8 mouse cellular contexts compared by ENCODE assay signal in the genomic region with DNA sequence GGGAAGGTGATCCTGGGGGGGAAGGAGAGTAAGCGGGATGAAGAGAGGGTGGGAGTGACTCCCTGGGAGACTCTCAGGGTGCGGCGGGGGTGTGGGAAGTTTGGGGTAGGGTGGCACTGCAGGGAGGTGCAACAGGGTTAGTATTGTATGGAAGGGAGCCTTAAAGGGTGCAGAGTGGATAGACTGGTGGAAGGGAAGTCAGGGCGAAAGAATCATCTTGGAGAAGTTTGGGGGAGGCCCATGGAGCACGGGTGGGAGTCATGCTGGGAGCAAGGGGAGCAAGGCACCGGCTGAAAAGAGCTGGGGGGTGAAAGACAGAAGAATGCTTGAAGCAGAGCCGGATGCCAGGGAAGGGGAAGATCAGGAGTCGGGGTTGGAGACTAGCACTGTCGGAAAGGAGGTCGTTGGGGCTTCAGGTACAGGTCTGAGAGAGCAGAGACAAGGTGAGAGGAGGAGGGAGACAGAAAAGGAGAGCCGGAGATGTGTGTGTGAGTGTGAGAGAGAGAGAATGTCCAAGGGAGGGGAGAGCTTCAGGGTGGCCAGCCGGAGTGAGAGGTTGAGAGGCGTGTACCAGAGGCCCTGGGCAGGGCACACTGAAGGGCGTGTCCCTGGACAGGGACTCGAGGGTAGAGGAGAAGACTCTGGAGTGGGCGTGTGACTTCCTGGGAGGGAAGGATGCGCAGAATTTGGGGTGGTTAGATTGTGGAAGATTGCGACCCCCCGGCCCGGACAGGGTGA. TPM values are rescaled to one million over a fixed set of nuclear protein-coding genes. Genes with fewer than 3 reads are reported as not detected.
DNase-seq lines count a peak whose midpoint lies in the region; ATAC-seq and TF ChIP-seq lines count a peak whose summit lies in the region.

A gene (minus strand): TSS at position 528 of the 738 bp plus-strand sequence.

- 3% methylated on average over 20 of the region's 20 CpGs for WGBS in hindbrain, postnatal 0 days
- 4% methylated on average over 20 of the region's 20 CpGs for WGBS in liver, embryonic 11.5 days
- 6% methylated on average over 20 of the region's 20 CpGs for whole genome bisulfite sequencing in midbrain, postnatal 0 days
- WGBS in thymus, adult 2 months: 8% methylated on average over 20 of the region's 20 CpGs

- intact Hi-C loops in left cerebral cortex, postnatal 25 days (cut with DNase I): no loop called here
- intact Hi-C loops in left cerebral cortex, postnatal 4 days (cut with DNase I): no loop called here
- intact Hi-C loops in gastrocnemius, adult 2 months (cut with DNase I): no loop called here

- H3K9ac ChIP-seq in hindbrain, postnatal 0 days (replicated peaks; ENCODE audit: low read length): peak within 1 kb of the TSS; percentile 83
- H3K9ac ChIP-seq in liver, embryonic 11.5 days (ENCODE audit: low read depth, low read length): peak within 1 kb of the TSS; percentile 6; the same call in 1 of the 2 replicates
- peak within 1 kb of the TSS; percentile 81 for H3K9ac ChIP-seq in midbrain, postnatal 0 days (replicated peaks; ENCODE audit: low read length, poor library complexity, severe bottlenecking)

- H3K4me3 ChIP-seq in gastrocnemius, adult 2 months: peak within 1 kb of the TSS; percentile 75
- H3K4me3 ChIP-seq in hindbrain, postnatal 0 days (ENCODE audit: low read length): peak within 1 kb of the TSS; percentile 67
- H3K4me3 ChIP-seq in liver, embryonic 11.5 days (ENCODE audit: low read depth, low read length): peak within 1 kb of the TSS; percentile 55
- H3K4me3 ChIP-seq in midbrain, postnatal 0 days (ENCODE audit: low read depth, low read length): peak within 1 kb of the TSS; percentile 76
- no peak within 1 kb of the TSS for H3K4me3 ChIP-seq in thymus, adult 2 months (ENCODE audit: control insufficient read depth, insufficient read depth, low read length)

- no peaks in the 10 kb centered on the region for H3K36me3 ChIP-seq in hindbrain, postnatal 0 days (ENCODE audit: insufficient read depth, low read length)
- H3K36me3 ChIP-seq in liver, embryonic 11.5 days (ENCODE audit: control insufficient read depth, insufficient read depth, low read length): no peaks in the 10 kb centered on the region
- H3K36me3 ChIP-seq in midbrain, postnatal 0 days (ENCODE audit: insufficient read depth, low read length): no peaks in the 10 kb centered on the region
- no peaks in the 10 kb centered on the region for H3K36me3 ChIP-seq in thymus, adult 2 months (ENCODE audit: control insufficient read depth, insufficient read depth, low read length)

- no peak for DNase-seq in left cerebral cortex, postnatal 25 days (ENCODE audit: low spot score in 2 of 2)
- no peak for DNase-seq in left cerebral cortex, postnatal 4 days
- peak; percentile 64 for DNase-seq in gastrocnemius, adult 2 months
- no peak for DNase-seq in hindbrain, postnatal 0 days (ENCODE audit: low spot score)
- no peak for DNase-seq in liver, embryonic 11.5 days (ENCODE audit: low spot score)
- no peak for DNase-seq in midbrain, postnatal 0 days (ENCODE audit: low spot score)
- no peak for DNase-seq in thymus, adult 2 months
- no peak for DNase-seq in MN1 (ENCODE audit: low spot score)

- no peak for TF ChIP-seq CTCF in gastrocnemius, adult 2 months (IDR thresholded peaks at IDR 0.05)
- no peak for TF ChIP-seq CTCF in hindbrain, postnatal 0 days (IDR thresholded peaks at IDR 0.05; ENCODE audit: low read depth)
- TF ChIP-seq CTCF in midbrain, postnatal 0 days (IDR thresholded peaks at IDR 0.05): no peak
- TF ChIP-seq CTCF in thymus, adult 2 months (IDR thresholded peaks at IDR 0.05; ENCODE audit: borderline replicate concordance, control insufficient read depth, extremely low read depth, insufficient read depth, low read length, poor library complexity): no peak

- no peak; the same call in 1 of the 2 replicates for ATAC-seq in hindbrain, postnatal 0 days
- no peak for ATAC-seq in liver, embryonic 11.5 days (replicated peaks; ENCODE audit: low FRiP score)
- ATAC-seq in midbrain, postnatal 0 days (ENCODE audit: low FRiP score): peak; percentile 42; the same call in 1 of the 2 replicates

- H3K9me3 ChIP-seq in hindbrain, postnatal 0 days (ENCODE audit: low read length): no peaks in the 10 kb centered on the region
- no peaks in the 10 kb centered on the region for H3K9me3 ChIP-seq in liver, embryonic 11.5 days (ENCODE audit: control insufficient read depth, low read length)
- no peaks in the 10 kb centered on the region for H3K9me3 ChIP-seq in midbrain, postnatal 0 days (ENCODE audit: low read length)

- H3K27ac ChIP-seq in gastrocnemius, adult 2 months: peak within 1 kb of the TSS; percentile 89
- H3K27ac ChIP-seq in hindbrain, postnatal 0 days: no peak within 1 kb of the TSS
- H3K27ac ChIP-seq in liver, embryonic 11.5 days (ENCODE audit: low read depth, low read length): no peak within 1 kb of the TSS
- H3K27ac ChIP-seq in midbrain, postnatal 0 days (ENCODE audit: low read depth, low read length): no peak within 1 kb of the TSS
- no peak within 1 kb of the TSS; the same call in 1 of the 2 replicates for H3K27ac ChIP-seq in thymus, adult 2 months (ENCODE audit: control insufficient read depth, insufficient read depth, low read length)

- no peak for TF ChIP-seq POLR2A in thymus, adult 2 months (IDR thresholded peaks at IDR 0.05; ENCODE audit: control insufficient read depth, extremely low read depth, insufficient read depth, low read length, poor library complexity)

- peaks cover 15% of the 10 kb centered on the region; the same call in 1 of the 2 replicates for H3K4me1 ChIP-seq in hindbrain, postnatal 0 days (ENCODE audit: insufficient read depth, low read length)
- H3K4me1 ChIP-seq in liver, embryonic 11.5 days (replicated peaks; ENCODE audit: control insufficient read depth, insufficient read depth, low read length): peaks cover 9% of the 10 kb centered on the region
- peaks cover 4% of the 10 kb centered on the region; the same call in 1 of the 2 replicates for H3K4me1 ChIP-seq in midbrain, postnatal 0 days (ENCODE audit: insufficient read depth, low read length)
- H3K4me1 ChIP-seq in thymus, adult 2 months (replicated peaks; ENCODE audit: control insufficient read depth, insufficient read depth, low read length): no peaks in the 10 kb centered on the region

- H3K27me3 ChIP-seq in hindbrain, postnatal 0 days (ENCODE audit: insufficient read depth, low read length): no peaks in the 10 kb centered on the region
- peaks cover 48% of the 10 kb centered on the region for H3K27me3 ChIP-seq in liver, embryonic 11.5 days (replicated peaks; ENCODE audit: control insufficient read depth, insufficient read depth, low read length)
- peaks cover 7% of the 10 kb centered on the region; the same call in 1 of the 2 replicates for H3K27me3 ChIP-seq in midbrain, postnatal 0 days (ENCODE audit: insufficient read depth, low read length)
- H3K27me3 ChIP-seq in thymus, adult 2 months (ENCODE audit: control insufficient read depth, insufficient read depth, low read length): peaks cover 14% of the 10 kb centered on the region; the same call in 1 of the 2 replicates

- H3K4me2 ChIP-seq in hindbrain, postnatal 0 days (ENCODE audit: low read depth, low read length): peak within 1 kb of the TSS; percentile 94
- peak within 1 kb of the TSS; percentile 70 for H3K4me2 ChIP-seq in liver, embryonic 11.5 days
- H3K4me2 ChIP-seq in midbrain, postnatal 0 days (ENCODE audit: low read depth, low read length, poor library complexity, severe bottlenecking): peak within 1 kb of the TSS; percentile 94

RNA-seq across cellular contexts. Expression of the gene that starts here (rescaled TPM):
- total RNA-seq in left cerebral cortex, postnatal 25 days (2021): 10 to 100 TPM; 15.5 to 15.6 TPM
- total RNA-seq in left cerebral cortex, postnatal 4 days (2021): 1 to 10 TPM; 8.4 to 8.5 TPM
- 1 to 10 TPM; 1.8 to 2.7 TPM for total RNA-seq in gastrocnemius, adult 2 months (2021)
- 3.9 and 5.5 TPM in 2 replicates for total RNA-seq in hindbrain, postnatal 0 days (2014; rRNA removed)
- polyA plus RNA-seq in hindbrain, postnatal 0 days (2015; fragmentation: Nextera tagmentation; extraction: Ambion mirVana): 1.4 and 1.7 TPM in 2 replicates
- polyA plus RNA-seq in liver, embryonic 11.5 days (2014; fragmentation: Nextera tagmentation; extraction: Ambion mirVana): 0.49 and 1.1 TPM in 2 replicates
- 3.7 and 4.8 TPM in 2 replicates for total RNA-seq in midbrain, postnatal 0 days (2014; rRNA removed)
- polyA plus RNA-seq in midbrain, postnatal 0 days (2015; fragmentation: Nextera tagmentation; extraction: Ambion mirVana): 1.9 and 2.1 TPM in 2 replicates
- polyA plus RNA-seq in thymus, adult 2 months (2012; rRNA removed): 1.6 and 3.4 TPM in 2 replicates

Comparison
In these comparisons a context has a peak if more than half of its experiments do, and no peak if none do; other contexts are left out.
1. H3K9ac ChIP-seq: peak in every context shown above with its lines; median percentile 83 in hindbrain, postnatal 0 days; 81 in midbrain, postnatal 0 days; 6 in liver, embryonic 11.5 days.